Mouse (Mus musculus) R1 (cell line): ENCODE results near the gene Rhbdd1.

Source experiments
- DNase-seq: peaks from one replicate; pipeline ENCODE4 v3.0.0-alpha.2; 2018; ENCODE audit warnings: low read depth, low spot score

The Rhbdd1 gene

GRCm38 (mm10) chr1:82316111-82316745 lies at the start of gene Rhbdd1:
Gene Rhbdd1, plus strand, starts transcription at chr1:82316452.
- peak; percentile 96 for DNase-seq

GRCm38 (mm10) chr1:82267547-82267946 lies 48.7 kb upstream of the Rhbdd1 start:
- no peak for DNase-seq

- DNase-seq, result no peak
Observed at GRCm38 (mm10) chr1:82272231-82272630, 44.0 kb upstream of the Rhbdd1 start.

GRCm38 (mm10) chr1:82273529-82273928 lies 42.7 kb upstream of the Rhbdd1 start:
- DNase-seq, result no peak

GRCm38 (mm10) chr1:82274361-82274760 lies 41.9 kb upstream of the Rhbdd1 start:
- no peak for DNase-seq

GRCm38 (mm10) chr1:82279768-82280167 lies 36.5 kb upstream of the Rhbdd1 start:
- no peak for DNase-seq

- no peak for DNase-seq
Observed at GRCm38 (mm10) chr1:82281823-82282222, 34.4 kb upstream of the Rhbdd1 start.

GRCm38 (mm10) chr1:82282992-82283611 lies 33.1 kb upstream of the Rhbdd1 start:
- DNase-seq, result peak; percentile 85

GRCm38 (mm10) chr1:82283901-82284301 lies 32.4 kb upstream of the Rhbdd1 start:
- peak; percentile 12 for DNase-seq

- no peak for DNase-seq
Observed at GRCm38 (mm10) chr1:82284403-82284802, 31.8 kb upstream of the Rhbdd1 start.

GRCm38 (mm10) chr1:82285461-82286189 lies 30.6 kb upstream of the Rhbdd1 start:
- no peak for DNase-seq

GRCm38 (mm10) chr1:82286190-82287051 lies 29.8 kb upstream of the Rhbdd1 start:
- no peak for DNase-seq

GRCm38 (mm10) chr1:82287052-82287775 lies 29.0 kb upstream of the Rhbdd1 start:
- DNase-seq, result no peak

GRCm38 (mm10) chr1:82287776-82288325 lies 28.4 kb upstream of the Rhbdd1 start:
- no peak for DNase-seq

GRCm38 (mm10) chr1:82288421-82288990 lies 27.7 kb upstream of the Rhbdd1 start:
- DNase-seq, result no peak

- DNase-seq, result no peak
Observed at GRCm38 (mm10) chr1:82289116-82289989, 26.9 kb upstream of the Rhbdd1 start.

GRCm38 (mm10) chr1:82289990-82290681 lies 26.1 kb upstream of the Rhbdd1 start:
- peak; percentile 47 for DNase-seq

- peak; percentile 62 for DNase-seq
Observed at GRCm38 (mm10) chr1:82290723-82291150, 25.5 kb upstream of the Rhbdd1 start.
